Mouse (Mus musculus) neural tube, embryonic 14.5 days (tissue): ENCODE measurements around the gene Ankra2. TPM values are rescaled to one million over a fixed set of nuclear protein-coding genes. Genes with fewer than 3 reads are reported as not detected.

ENCODE experiments used
- ATAC-seq: fragments of 200-750 bp; cut with Nextera tagmentation; 2 replicates; pipeline ENCODE4 v1.8.0; 2017; ENCODE audit warnings: low read depth, mild to moderate bottlenecking, moderate TSS enrichment, moderate library complexity
- H3K27ac ChIP-seq: fragments of 300-500 bp; sonication (generic); 2 replicates; pipeline ENCODE4 v1.5.1; 2014; ENCODE audit warnings: low read depth, mild to moderate bottlenecking, control low read depth, low read length, moderate library complexity, mixed read lengths
- H3K27me3 ChIP-seq: fragments of 300-500 bp; sonication (generic); 2 replicates; pipeline ENCODE4 v1.6.1; 2014; ENCODE audit warnings: low read length; ENCODE audit not compliant: control insufficient read depth, insufficient read depth
- H3K36me3 ChIP-seq: fragments of 300-500 bp; sonication (generic); 2 replicates; pipeline ENCODE4 v1.6.1; 2014; ENCODE audit warnings: low read length, mixed read lengths; ENCODE audit not compliant: control insufficient read depth, insufficient read depth
- H3K4me1 ChIP-seq: fragments of 300-500 bp; sonication (generic); 2 replicates; pipeline ENCODE4 v1.6.1; 2014; ENCODE audit warnings: low read length; ENCODE audit not compliant: control insufficient read depth, insufficient read depth
- H3K4me2 ChIP-seq: fragments of 300-500 bp; sonication (generic); 2 replicates; pipeline ENCODE4 v1.6.1; 2014; ENCODE audit warnings: mild to moderate bottlenecking, low read depth, low read length, control low read depth
- H3K4me3 ChIP-seq: fragments of 300-500 bp; sonication (generic); 2 replicates; pipeline ENCODE4 v1.5.1; 2014; ENCODE audit warnings: low read depth, low read length, control low read depth, mixed read lengths
- H3K9ac ChIP-seq: fragments of 300-500 bp; sonication (generic); replicated peaks from 2 replicates; pipeline ENCODE4 v1.6.1; 2014; ENCODE audit warnings: low read depth, mild to moderate bottlenecking, control low read depth, low read length, mixed read lengths
- H3K9me3 ChIP-seq: fragments of 300-500 bp; sonication (generic); 2 replicates; pipeline ENCODE4 v1.6.1; 2016; ENCODE audit warnings: low read length; ENCODE audit not compliant: control insufficient read depth
- WGBS: fragments of 180-500 bp; shearing (Covaris S2); extraction: QIAGEN DNeasy Blood & Tissue Kit; methylation state at CpG from one replicate; pipeline ENCODE4 v1.1.7; 2014; 5-methylcytosine and 5-hydroxymethylcytosine counted together
- polyA plus RNA-seq: library from polyadenylated mRNA; unstranded; fragments of >200 nt; fragmentation: Nextera tagmentation; extraction: Ambion mirVana; gene quantifications from 2 replicates; pipeline ENCODE4 v1.2.1, GENCODE M21; 2014

The Ankra2 gene
- polyA plus RNA-seq = 83.6 and 96.9 TPM in 2 replicates

DNA sequence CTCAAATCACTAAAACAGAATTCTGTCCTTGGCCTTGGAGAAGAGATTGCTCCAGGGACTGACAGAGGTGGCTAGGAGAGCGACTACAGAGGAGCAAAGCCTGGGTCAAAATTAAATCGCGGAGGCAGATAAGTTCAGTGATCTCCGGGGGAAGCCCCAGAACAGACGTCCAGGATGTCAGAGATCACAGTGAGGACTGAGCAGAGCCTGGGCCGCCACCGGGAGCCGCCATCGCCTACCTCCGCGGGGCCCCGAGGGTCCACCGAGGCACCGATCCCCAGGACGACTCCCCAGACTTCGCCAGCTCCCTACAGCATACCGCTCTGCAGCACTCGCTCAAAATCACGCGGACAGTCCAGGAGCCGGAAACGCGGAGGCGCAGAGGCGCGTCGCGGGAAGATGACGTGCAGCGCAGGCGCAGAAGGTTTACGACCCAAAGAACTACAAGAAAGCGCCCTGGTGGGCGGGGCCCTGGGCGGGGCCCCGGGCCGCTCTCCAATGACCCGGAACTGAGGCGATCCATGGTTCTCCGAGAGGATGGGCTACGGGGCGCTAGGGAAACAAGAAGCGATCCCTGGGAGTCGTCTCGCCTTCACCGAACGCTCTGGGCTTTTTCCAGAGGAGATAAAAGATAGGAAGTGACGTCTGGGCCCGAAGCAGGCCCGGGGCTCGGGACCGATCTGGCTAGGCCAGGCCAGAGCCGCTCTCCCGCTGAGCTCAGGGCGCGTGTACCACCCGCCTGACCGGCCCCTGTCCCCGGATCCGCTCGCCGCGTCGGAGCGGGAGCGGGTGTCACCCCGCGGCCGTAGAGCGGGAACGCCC, at the start of gene Ankra2, which contains the start of gene Utp15:
Gene Ankra2, plus strand, starts transcription at position 439 of the 822 bp plus-strand sequence.
Gene Utp15, minus strand, starts transcription at position 406 of the 822 bp plus-strand sequence.
- peak; percentile 99 for ATAC-seq
- H3K27ac ChIP-seq = peak within 1 kb of the TSS; percentile 86
- H3K4me3 ChIP-seq = peak within 1 kb of the TSS; percentile 87
- H3K36me3 ChIP-seq = peaks cover 12% of the 10 kb centered on the region
- H3K9me3 ChIP-seq = no peaks in the 10 kb centered on the region
- peak within 1 kb of the TSS; percentile 76 for H3K4me2 ChIP-seq
- H3K27me3 ChIP-seq = no peaks in the 10 kb centered on the region
- under 1% methylated on average over 71 of the region's 71 CpGs for WGBS
- H3K9ac ChIP-seq = peak within 1 kb of the TSS; percentile 81
- H3K4me1 ChIP-seq = peaks cover 11% of the 10 kb centered on the region

DNA sequence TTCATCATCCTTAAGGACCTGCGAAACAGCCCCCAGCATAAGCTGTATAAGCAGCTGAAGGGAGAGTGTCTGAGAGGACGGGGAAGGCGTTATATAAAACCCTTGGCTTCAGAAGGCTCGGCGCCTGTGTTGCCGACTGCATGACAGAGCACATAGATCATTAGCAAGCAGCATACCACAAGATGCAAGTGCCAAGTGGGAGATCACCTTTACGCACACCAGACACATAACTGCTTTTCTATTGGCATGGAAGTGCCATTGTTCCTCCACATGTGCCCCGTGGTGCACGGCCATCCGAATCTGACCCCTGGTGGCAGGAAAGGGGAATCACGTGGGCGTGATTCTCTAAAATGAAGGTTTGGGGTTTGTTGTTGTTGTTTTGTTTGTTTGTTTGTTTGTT, 40.0 kb upstream of the Ankra2 start:
- H3K36me3 ChIP-seq = no peaks in the 10 kb centered on the region
- no peaks in the 10 kb centered on the region for H3K27me3 ChIP-seq
- H3K9me3 ChIP-seq = no peaks in the 10 kb centered on the region
- no peak overlapping the region for H3K9ac ChIP-seq
- H3K27ac ChIP-seq = no peak overlapping the region
- WGBS = 26% methylated on average over 12 of the region's 12 CpGs
- no peak overlapping the region for H3K4me2 ChIP-seq
- peak; percentile 68 for ATAC-seq
- H3K4me1 ChIP-seq = no peaks in the 10 kb centered on the region
- H3K4me3 ChIP-seq = no peak overlapping the region

DNA sequence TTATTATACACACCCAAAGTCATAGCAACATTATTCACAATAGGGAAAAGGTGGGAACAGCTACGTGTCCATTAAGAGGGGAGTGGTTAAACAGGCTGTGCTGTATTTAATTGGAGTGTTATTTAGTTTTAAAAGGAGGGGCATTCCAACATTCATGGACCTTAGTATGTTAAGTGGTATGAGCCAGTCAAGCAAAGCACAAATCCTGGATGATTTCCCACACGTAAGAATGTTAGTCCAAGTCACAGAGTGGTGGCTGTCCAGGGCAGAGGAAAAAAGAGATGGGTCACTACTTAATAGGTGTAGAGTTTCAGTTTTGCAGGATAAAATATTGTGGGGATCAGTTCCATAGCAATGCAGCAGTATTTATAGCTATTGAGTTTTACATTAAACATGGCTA, 36.6 kb upstream of the Ankra2 start:
- H3K36me3 ChIP-seq = no peaks in the 10 kb centered on the region
- H3K27ac ChIP-seq = no peak overlapping the region
- WGBS = 82% methylated on average over 2 of the region's 2 CpGs

DNA sequence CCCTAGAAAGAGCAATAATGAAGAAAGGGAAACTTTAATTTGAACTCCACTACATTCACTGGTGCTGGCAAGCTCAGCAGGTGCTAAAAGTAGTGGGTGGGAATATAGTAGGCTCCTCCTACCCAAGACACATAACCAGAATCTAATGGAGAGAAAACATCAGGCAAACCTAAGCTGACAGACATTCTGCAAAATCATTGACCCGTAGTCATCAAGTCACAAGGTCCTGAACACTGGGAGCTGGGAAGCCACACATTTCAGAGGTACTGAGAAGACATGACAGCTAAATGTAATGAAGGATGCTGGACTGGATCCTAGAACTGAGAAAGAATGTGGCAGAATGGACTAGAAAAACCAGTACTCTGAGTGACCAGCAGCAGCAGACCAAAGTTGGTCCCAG, 32.4 kb upstream of the Ankra2 start:
- Histone ChIP-seq H3K36me3 (no peaks in the 10 kb centered on the region), H3K9ac (no peak overlapping the region), H3K4me2 (no peak overlapping the region), H3K9me3 (no peaks in the 10 kb centered on the region), H3K27me3 (no peaks in the 10 kb centered on the region), H3K27ac (no peak overlapping the region), H3K4me1 (no peaks in the 10 kb centered on the region), H3K4me3 (no peak overlapping the region)
- WGBS = 100% methylated on average over 1 of the region's 1 CpGs
- ATAC-seq = no peak

More for the DNA sequence above, 36.6 kb upstream of the Ankra2 start:
- Histone ChIP-seq H3K4me2 (no peak overlapping the region), H3K9ac (no peak overlapping the region), H3K27me3 (no peaks in the 10 kb centered on the region), H3K9me3 (no peaks in the 10 kb centered on the region), H3K4me1 (no peaks in the 10 kb centered on the region), H3K4me3 (no peak overlapping the region)
- ATAC-seq = no peak

DNA sequence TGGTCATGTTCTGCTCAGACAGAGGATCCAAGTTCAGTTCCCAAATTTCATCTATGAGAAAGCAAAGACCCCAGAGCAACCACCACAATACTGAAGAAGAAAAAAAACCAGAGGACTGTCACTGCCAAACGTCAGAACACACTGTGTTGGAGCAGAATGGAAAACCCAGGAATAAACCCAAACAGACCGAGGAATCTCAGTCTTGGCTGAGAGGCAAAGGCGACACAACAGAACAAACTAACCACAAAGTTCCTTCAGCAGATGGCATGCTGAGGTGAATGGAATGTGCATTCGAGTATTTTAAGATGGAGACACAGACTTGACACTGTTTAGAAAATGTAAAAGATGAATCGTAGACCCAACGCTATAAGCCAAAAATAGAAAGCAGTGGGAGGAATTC, 27.4 kb upstream of the Ankra2 start:
- Histone ChIP-seq H3K9ac (no peak overlapping the region), H3K27ac (no peak overlapping the region), H3K9me3 (no peaks in the 10 kb centered on the region), H3K4me1 (no peaks in the 10 kb centered on the region), H3K27me3 (no peaks in the 10 kb centered on the region), H3K4me3 (no peak overlapping the region), H3K4me2 (no peak overlapping the region), H3K36me3 (no peaks in the 10 kb centered on the region)
- WGBS = 76% methylated on average over 6 of the region's 6 CpGs
- ATAC-seq = no peak

DNA sequence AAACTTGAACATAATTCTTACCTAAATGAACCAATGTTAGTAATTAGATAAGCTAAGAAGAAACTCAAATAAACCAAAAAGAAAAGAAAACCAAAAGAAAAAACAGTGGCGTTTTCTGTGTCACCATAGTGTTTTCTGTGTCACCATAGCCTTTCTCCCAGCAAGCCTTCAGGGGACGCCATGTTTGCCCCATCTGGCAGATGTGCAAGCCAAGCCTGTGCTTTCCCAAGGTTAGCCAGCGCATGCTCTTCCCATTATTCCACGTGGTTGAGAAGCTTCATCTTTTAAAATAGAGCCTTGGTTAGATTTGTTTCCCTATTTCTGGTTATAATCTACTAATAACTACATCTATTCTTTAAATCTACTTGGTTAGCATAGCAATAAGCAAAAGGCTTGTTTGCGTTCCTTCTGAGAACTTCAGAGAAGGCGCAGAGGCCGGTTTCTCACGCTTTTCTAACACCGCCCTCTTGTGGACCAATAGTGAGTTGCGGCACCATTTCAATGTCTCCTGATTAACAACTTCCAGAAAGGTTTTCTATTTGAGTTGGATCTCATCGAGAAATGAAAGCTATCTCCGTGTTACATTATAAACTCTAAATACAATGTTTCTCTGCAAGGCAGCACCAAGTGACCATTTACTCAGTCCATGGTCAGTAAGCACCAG, 22.8 kb upstream of the Ankra2 start:
- WGBS = 17% methylated on average over 12 of the region's 12 CpGs
- no peaks in the 10 kb centered on the region for H3K9me3 ChIP-seq
- no peak overlapping the region for H3K27ac ChIP-seq
- H3K27me3 ChIP-seq = no peaks in the 10 kb centered on the region
- 0 out of 2 replicates have a peak, but pooled peaks cover 4% of the 10 kb centered on the region for H3K4me1 ChIP-seq
- H3K4me3 ChIP-seq = no peak overlapping the region
- H3K36me3 ChIP-seq = no peaks in the 10 kb centered on the region
- H3K4me2 ChIP-seq = no peak overlapping the region
- no peak for ATAC-seq
- H3K9ac ChIP-seq = no peak overlapping the region

DNA sequence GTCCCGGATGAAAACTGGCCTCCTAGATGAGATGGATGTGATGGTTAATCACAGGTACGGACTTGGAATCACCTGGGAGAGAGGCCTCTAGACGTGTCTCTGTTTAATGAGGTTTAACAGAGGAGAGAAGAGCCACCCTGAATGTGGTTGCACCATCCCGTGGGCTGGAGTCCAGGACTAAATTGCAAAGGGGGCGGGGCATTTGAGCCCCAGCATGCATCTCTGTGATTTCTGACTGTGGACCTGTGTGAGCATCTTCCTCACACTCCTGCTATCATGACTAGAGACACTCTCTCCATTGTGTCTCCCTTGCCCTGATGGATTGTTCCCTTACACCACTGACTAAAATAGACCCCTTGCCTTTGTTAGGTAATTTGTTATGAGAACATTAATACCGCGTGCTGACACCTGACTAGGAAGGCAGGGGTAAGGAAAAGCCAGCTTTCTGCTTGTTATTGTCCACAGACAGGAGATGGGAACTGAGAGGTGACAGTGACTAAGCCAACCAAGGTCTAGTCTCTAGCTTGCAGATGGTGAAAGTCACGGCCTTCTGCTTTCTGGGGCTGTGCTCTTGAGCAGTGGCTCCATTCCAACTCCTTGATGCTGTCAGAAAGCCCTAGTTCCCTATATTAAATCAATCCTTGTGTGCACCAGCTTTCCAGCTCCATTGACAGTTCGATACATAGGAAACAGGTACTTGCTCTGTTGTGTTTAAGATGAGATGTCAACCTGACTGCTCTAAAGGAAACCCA, 21.2 kb upstream of the Ankra2 start:
- H3K4me2 ChIP-seq = no peak overlapping the region
- no peaks in the 10 kb centered on the region for H3K9me3 ChIP-seq
- H3K36me3 ChIP-seq = no peaks in the 10 kb centered on the region
- WGBS = 74% methylated on average over 9 of the region's 9 CpGs
- ATAC-seq = no peak
- H3K9ac ChIP-seq = no peak overlapping the region
- H3K4me3 ChIP-seq = no peak overlapping the region
- 0 out of 2 replicates have a peak, but pooled peaks cover 4% of the 10 kb centered on the region for H3K4me1 ChIP-seq
- no peak overlapping the region for H3K27ac ChIP-seq
- H3K27me3 ChIP-seq = no peaks in the 10 kb centered on the region

DNA sequence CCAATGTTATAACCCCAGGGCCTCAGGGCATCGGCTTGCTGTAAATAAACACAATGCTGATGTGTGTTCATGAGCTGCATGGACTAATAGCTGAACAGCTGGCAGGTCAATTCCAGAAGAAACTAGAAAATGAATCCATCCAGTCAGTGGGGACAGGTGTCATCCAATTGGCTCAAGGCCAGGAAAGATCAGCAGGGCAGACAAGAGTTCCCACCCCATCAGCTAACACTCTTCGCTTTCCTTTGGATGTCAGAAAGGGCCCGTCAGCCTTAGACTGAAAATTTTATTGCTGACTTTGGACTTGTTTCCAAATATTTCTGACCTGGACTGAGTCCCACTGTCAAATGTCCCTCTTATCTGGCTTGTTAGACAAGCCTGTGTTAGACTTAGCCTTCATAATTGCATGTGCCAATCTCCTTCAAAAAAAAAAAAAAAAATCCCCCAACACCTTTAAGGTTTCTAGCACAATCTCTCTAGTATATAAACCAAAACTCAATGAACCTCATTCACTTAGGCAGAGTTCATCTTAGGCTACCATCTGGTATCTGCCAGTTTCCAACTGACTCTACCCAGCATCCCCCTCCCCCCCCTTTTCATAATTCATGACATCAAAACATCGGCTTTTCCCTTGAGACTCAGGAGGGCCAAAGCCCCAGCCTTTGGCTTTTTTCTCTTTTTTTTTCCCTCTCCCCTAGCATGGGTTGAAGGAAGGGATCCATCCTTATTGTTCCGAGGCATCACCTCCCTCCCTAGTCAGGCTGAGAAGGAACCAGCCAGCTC, 18.1 kb upstream of the Ankra2 start:
- Histone ChIP-seq H3K27me3 (no peaks in the 10 kb centered on the region), H3K9me3 (no peaks in the 10 kb centered on the region), H3K4me3 (no peak overlapping the region), H3K36me3 (peaks cover 17% of the 10 kb centered on the region), H3K27ac (no peak overlapping the region), H3K4me1 (0 out of 2 replicates have a peak, but pooled peaks cover 4% of the 10 kb centered on the region), H3K4me2 (no peak overlapping the region), H3K9ac (no peak overlapping the region)
- 60% methylated on average over 4 of the region's 5 CpGs for WGBS
- ATAC-seq = no peak
